8 mouse cellular contexts compared by ENCODE assay signal in the genomic region with DNA sequence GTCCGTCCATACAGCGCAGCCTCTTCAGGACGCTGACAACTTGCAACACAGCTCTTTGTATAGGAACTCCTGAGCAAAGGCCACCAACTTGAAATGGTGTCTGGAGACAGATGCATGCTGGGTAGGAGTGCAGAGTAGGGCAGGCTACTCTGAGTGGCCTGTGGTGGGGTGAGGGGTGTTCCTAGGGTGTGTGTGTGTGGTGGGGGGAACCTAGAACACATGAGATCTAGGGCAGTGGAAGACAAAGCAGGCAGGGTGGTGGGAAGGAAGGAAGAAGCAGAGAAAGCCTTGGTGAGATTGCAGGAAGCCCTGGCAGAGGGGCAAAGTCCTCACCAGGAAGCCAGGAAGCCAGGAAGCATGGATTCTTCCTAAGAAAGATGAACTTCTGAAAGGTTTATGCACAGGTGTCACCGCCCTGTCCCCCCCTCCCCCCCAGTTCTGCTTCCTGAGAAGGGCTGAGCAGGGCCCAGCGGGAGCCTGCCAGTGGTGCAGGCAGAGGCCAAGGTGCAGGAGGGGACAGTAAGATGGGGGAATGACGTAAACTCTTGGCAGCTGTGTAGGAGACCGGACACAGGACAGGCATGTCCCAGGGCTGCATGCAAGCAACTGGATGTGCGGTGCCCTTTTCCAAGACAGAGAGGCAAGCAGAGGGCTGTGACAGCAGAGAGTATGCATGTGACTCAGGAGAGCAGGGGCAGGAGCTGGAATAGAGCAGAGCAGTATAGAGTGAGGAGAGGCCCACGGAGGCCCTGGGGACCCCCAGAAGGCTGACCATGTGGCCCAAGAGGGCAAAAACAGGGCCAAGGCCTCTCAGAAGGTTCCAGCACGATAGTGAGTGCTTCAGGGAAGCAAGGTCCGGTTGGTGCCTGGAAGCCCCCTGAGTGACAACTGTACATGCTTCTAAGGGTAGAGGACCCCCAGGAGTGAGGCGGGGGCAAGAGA. TPM values are rescaled to one million over a fixed set of nuclear protein-coding genes. Genes with fewer than 3 reads are reported as not detected.
DNase-seq lines count a peak whose midpoint lies in the region; ATAC-seq lines count a peak whose summit lies in the region.

No protein-coding gene starts in this region.

- peak; percentile 64 for ATAC-seq in lung, embryonic 16.5 days (ENCODE audit: low read depth)
- no peak for ATAC-seq in inflammation-experienced regulatory T-cells, adult 6 months

- peak; percentile 81 to 87 for DNase-seq in adrenal gland, adult (ENCODE audit: inconsistent age in 2 of 2, low spot score in 1 of 2)
- DNase-seq in adrenal gland, postnatal 4 days (ENCODE audit: low spot score in 2 of 2) = no peak
- no peak for DNase-seq in heart, embryonic 10.5 days (ENCODE audit: low spot score)
- peak; percentile 78 for DNase-seq in kidney, adult 9 months
- DNase-seq in cerebellum, adult 9-10 months = no peak
- no peak for DNase-seq in layer of hippocampus, postnatal 36 days

- peak overlapping the region; percentile 50 for H3K4me2 ChIP-seq in lung, embryonic 16.5 days (ENCODE audit: low read depth, low read length)

- peaks cover 14% of the 10 kb centered on the region for H3K36me3 ChIP-seq in heart, embryonic 10.5 days
- no peaks in the 10 kb centered on the region for H3K36me3 ChIP-seq in lung, embryonic 16.5 days (ENCODE audit: control insufficient read depth, insufficient read depth, low read length)

- H3K27me3 ChIP-seq in heart, embryonic 10.5 days (ENCODE audit: insufficient read depth, poor library complexity, severe bottlenecking) = no peaks in the 10 kb centered on the region
- H3K27me3 ChIP-seq in lung, embryonic 16.5 days (ENCODE audit: control insufficient read depth, insufficient read depth, low read depth, low read length) = no peaks in the 10 kb centered on the region

- peak overlapping the region; percentile 44 for H3K4me3 ChIP-seq in heart, embryonic 10.5 days
- H3K4me3 ChIP-seq in lung, embryonic 16.5 days (ENCODE audit: low read length) = peak overlapping the region; percentile 9

- H3K9ac ChIP-seq in lung, embryonic 16.5 days (ENCODE audit: low read length) = peak overlapping the region; percentile 57

- WGBS in heart, embryonic 10.5 days = 23% methylated on average over 12 of the region's 12 CpGs
- 28% methylated on average over 12 of the region's 12 CpGs for WGBS in lung, embryonic 16.5 days

- H3K27ac ChIP-seq in heart, embryonic 10.5 days = peak overlapping the region; percentile 93
- peak overlapping the region; percentile 98 for H3K27ac ChIP-seq in lung, embryonic 16.5 days (ENCODE audit: low read length)

- no peaks in the 10 kb centered on the region; the same call in 1 of the 2 replicates for H3K9me3 ChIP-seq in heart, embryonic 10.5 days
- no peaks in the 10 kb centered on the region for H3K9me3 ChIP-seq in lung, embryonic 16.5 days (ENCODE audit: control insufficient read depth, low read length)

- H3K4me1 ChIP-seq in heart, embryonic 10.5 days = peaks cover 94% of the 10 kb centered on the region
- H3K4me1 ChIP-seq in lung, embryonic 16.5 days (replicated peaks; ENCODE audit: control insufficient read depth, insufficient read depth, low read length) = peaks cover 56% of the 10 kb centered on the region

RNA-seq across cellular contexts. Expression of gene Nes, which starts 11.3 kb away (rescaled TPM):
- 10 to 100 TPM; 16.2 to 24.3 TPM for total RNA-seq in adrenal gland, postnatal 4 days (2021)
- polyA plus RNA-seq in heart, embryonic 10.5 days (2016; fragmentation: Nextera tagmentation; extraction: Ambion mirVana) = 25.0 and 28.8 TPM in 2 replicates
- polyA plus RNA-seq in lung, embryonic 16.5 days (2015; fragmentation: Nextera tagmentation; extraction: Ambion mirVana) = 15.5 and 15.6 TPM in 2 replicates
- 1 to 10 TPM; 4.0 to 5.4 TPM for total RNA-seq in layer of hippocampus, postnatal 36 days (2021)
- not detected for polyA plus RNA-seq in inflammation-experienced regulatory T-cells, adult 6 months (2017; shearing (Covaris generic))

RNA-seq across cellular contexts. Expression of gene Bcan, which starts 17.9 kb away (rescaled TPM):
- total RNA-seq in adrenal gland, postnatal 4 days (2021) = 10 to 100 TPM; 29.2 to 30.6 TPM
- 0.05 TPM in 1 of 2 replicates, not detected in the other for polyA plus RNA-seq in heart, embryonic 10.5 days (2016; fragmentation: Nextera tagmentation; extraction: Ambion mirVana)
- 0.44 and 0.54 TPM in 2 replicates for polyA plus RNA-seq in lung, embryonic 16.5 days (2015; fragmentation: Nextera tagmentation; extraction: Ambion mirVana)
- 100 to 1,000 TPM; 296 to 327 TPM for total RNA-seq in layer of hippocampus, postnatal 36 days (2021)
- polyA plus RNA-seq in inflammation-experienced regulatory T-cells, adult 6 months (2017; shearing (Covaris generic)) = not detected

RNA-seq across cellular contexts. Expression of gene Crabp2, which starts 33.7 kb away (rescaled TPM):
- 1 to 10 TPM; 1.7 to 2.0 TPM for total RNA-seq in adrenal gland, postnatal 4 days (2021)
- 35.8 and 126 TPM in 2 replicates for polyA plus RNA-seq in heart, embryonic 10.5 days (2016; fragmentation: Nextera tagmentation; extraction: Ambion mirVana)
- 4.7 and 4.9 TPM in 2 replicates for polyA plus RNA-seq in lung, embryonic 16.5 days (2015; fragmentation: Nextera tagmentation; extraction: Ambion mirVana)
- 1 to 10 TPM; 1.3 to 3.5 TPM for total RNA-seq in layer of hippocampus, postnatal 36 days (2021)
- polyA plus RNA-seq in inflammation-experienced regulatory T-cells, adult 6 months (2017; shearing (Covaris generic)) = not detected

RNA-seq across cellular contexts. Expression of gene Hapln2, which starts 45.2 kb away (rescaled TPM):
- total RNA-seq in adrenal gland, postnatal 4 days (2021) = not detected
- polyA plus RNA-seq in heart, embryonic 10.5 days (2016; fragmentation: Nextera tagmentation; extraction: Ambion mirVana) = 0.07 and 0.08 TPM in 2 replicates
- polyA plus RNA-seq in lung, embryonic 16.5 days (2015; fragmentation: Nextera tagmentation; extraction: Ambion mirVana) = 0.10 and 0.28 TPM in 2 replicates
- 10 to 100 TPM; 14.9 to 18.0 TPM for total RNA-seq in layer of hippocampus, postnatal 36 days (2021)
- not detected for polyA plus RNA-seq in inflammation-experienced regulatory T-cells, adult 6 months (2017; shearing (Covaris generic))

RNA-seq across cellular contexts. Expression of gene Rrnad1, which starts 51.6 kb away (rescaled TPM):
- total RNA-seq in adrenal gland, postnatal 4 days (2021) = 10 to 100 TPM; 21.9 to 24.9 TPM
- polyA plus RNA-seq in heart, embryonic 10.5 days (2016; fragmentation: Nextera tagmentation; extraction: Ambion mirVana) = 16.8 and 21.0 TPM in 2 replicates
- 20.2 and 20.6 TPM in 2 replicates for polyA plus RNA-seq in lung, embryonic 16.5 days (2015; fragmentation: Nextera tagmentation; extraction: Ambion mirVana)
- total RNA-seq in layer of hippocampus, postnatal 36 days (2021) = 10 to 100 TPM; 23.5 to 27.9 TPM
- polyA plus RNA-seq in inflammation-experienced regulatory T-cells, adult 6 months (2017; shearing (Covaris generic)) = 10 to 100 TPM; 19.5 to 30.1 (median 28.6) TPM

Comparison
In these comparisons a context has a peak if more than half of its experiments do, and no peak if none do; other contexts are left out.
1. DNase-seq: peak in adrenal gland, adult (2 of 2) and kidney, adult 9 months (single experiment); none in adrenal gland, postnatal 4 days (0 of 2), heart, embryonic 10.5 days (single experiment), cerebellum, adult 9-10 months (single experiment) and layer of hippocampus, postnatal 36 days (0 of 2).
2. RNA of gene Nes, which starts 11.3 kb away (polyA plus RNA-seq): 25.0 to 28.8 TPM in heart, embryonic 10.5 days and 15.5 to 15.6 TPM in lung, embryonic 16.5 days; not detected in inflammation-experienced regulatory T-cells, adult 6 months; every median in the first group is over 10 times any median in the second.